Mouse (Mus musculus) heart, embryonic 12.5 days (tissue): ENCODE data around the gene Os9. TPM values are rescaled to one million over a fixed set of nuclear protein-coding genes. Genes with fewer than 3 reads are reported as not detected.
"Not testable (repeated sequence)": the region's sequence is repeated elsewhere in the genome, so short reads cannot be mapped to it uniquely, and the experiment has no call there.

Source experiments
- ATAC-seq: fragments of 200-750 bp; cut with Nextera tagmentation; 2 replicates; pipeline ENCODE4 v1.8.0; 2017; ENCODE audit warnings: moderate TSS enrichment, moderate library complexity; ENCODE audit not compliant: insufficient number of reproducible peaks, low FRiP score
- H3K27ac ChIP-seq: fragments of 300-500 bp; sonication (generic); 2 replicates; pipeline ENCODE4 v1.5.1; 2016; ENCODE audit warnings: mild to moderate bottlenecking, moderate library complexity; ENCODE audit not compliant: poor library complexity, severe bottlenecking
- H3K27me3 ChIP-seq: fragments of 300-500 bp; sonication (generic); replicated peaks from 2 replicates; pipeline ENCODE4 v1.6.1; 2016; ENCODE audit warnings: mild to moderate bottlenecking, moderate library complexity
- H3K36me3 ChIP-seq: fragments of 300-500 bp; sonication (generic); 2 replicates; pipeline ENCODE4 v1.6.1; 2016; ENCODE audit warnings: mild to moderate bottlenecking, moderate library complexity
- H3K4me1 ChIP-seq: fragments of 300-500 bp; sonication (generic); replicated peaks from 2 replicates; pipeline ENCODE4 v1.6.1; 2016; ENCODE audit warnings: mild to moderate bottlenecking
- H3K4me2 ChIP-seq: fragments of 300-500 bp; sonication (generic); 2 replicates; pipeline ENCODE4 v1.6.1; 2016; ENCODE audit warnings: mild to moderate bottlenecking, moderate library complexity
- H3K4me3 ChIP-seq: fragments of 300-500 bp; sonication (generic); 2 replicates; pipeline ENCODE4 v1.5.1; 2016; ENCODE audit warnings: mild to moderate bottlenecking
- H3K9ac ChIP-seq: fragments of 300-500 bp; sonication (generic); 2 replicates; pipeline ENCODE4 v1.6.1; 2016; ENCODE audit warnings: mild to moderate bottlenecking, moderate library complexity
- H3K9me3 ChIP-seq: fragments of 300-500 bp; sonication (generic); replicated peaks from 2 replicates; pipeline ENCODE4 v1.6.1; 2016; ENCODE audit warnings: mild to moderate bottlenecking, moderate library complexity
- WGBS: fragments of 180-500 bp; shearing (Covaris S2); methylation state at CpG from one replicate; pipeline ENCODE4 v1.1.7; 2016; 5-methylcytosine and 5-hydroxymethylcytosine counted together
- polyA plus RNA-seq: library from polyadenylated mRNA; unstranded; fragments of >200 nt; fragmentation: Nextera tagmentation; extraction: Ambion mirVana; gene quantifications from 2 replicates; pipeline ENCODE4 v1.2.1, GENCODE M21; 2016

Gene Os9
- polyA plus RNA-seq, 1 experiment from 2014 or later = 52.4 TPM

DNA sequence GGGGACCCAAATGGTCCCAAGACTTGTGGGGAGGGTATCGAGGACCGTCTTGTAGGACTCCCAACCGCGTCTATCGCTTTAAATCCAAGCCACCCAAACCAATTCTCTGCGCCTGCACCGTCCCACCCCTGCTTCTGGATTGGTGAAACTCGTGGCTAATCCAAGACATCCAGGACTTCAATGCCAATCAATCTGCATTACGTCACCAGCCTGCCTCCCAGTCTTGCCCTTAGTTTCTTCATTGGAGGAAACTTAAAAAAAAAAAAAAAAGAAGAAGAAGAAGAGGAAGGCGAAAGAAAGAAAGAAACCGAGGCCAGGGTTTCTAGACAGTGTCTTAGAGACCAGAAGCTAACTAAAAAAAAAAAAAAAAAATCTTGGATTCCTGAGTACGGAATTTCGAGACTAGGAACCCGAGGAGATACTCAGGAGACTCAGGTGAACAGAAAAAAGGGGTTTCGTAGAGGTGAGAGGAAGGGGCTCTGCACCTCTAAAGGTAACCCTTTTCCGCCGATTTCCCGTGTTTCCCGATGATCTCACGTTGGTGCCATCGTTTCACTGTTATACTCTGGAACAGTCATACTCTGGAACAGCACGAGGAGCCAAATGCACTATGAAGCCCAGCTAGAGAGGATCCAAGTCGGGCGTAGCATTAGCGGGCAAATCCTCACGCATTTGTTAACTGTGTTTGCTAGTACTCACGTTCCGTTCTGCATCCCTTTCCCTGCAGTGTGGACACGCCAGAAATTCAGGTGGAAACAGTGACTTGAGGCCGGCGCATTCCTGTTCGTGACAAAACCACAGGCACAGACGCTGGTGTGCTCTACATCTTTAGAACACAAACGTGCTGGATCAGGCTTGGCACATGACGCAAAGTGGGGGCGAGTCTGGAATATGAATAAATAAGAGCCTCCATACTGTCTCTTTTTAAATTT, 50.5 kb downstream of the Os9 start, which contains the start of gene Tspan31:
Tspan31 (minus strand) TSS at position 75 of the 932 bp plus-strand sequence.
- Histone ChIP-seq H3K27ac (peak within 1 kb of the TSS; percentile 91), H3K4me3 (peak within 1 kb of the TSS; percentile 86), H3K36me3 (peaks cover 34% of the 10 kb centered on the region), H3K9ac (peak within 1 kb of the TSS; percentile 90), H3K4me2 (peak within 1 kb of the TSS; percentile 87), H3K9me3 (no peaks in the 10 kb centered on the region), H3K4me1 (peaks cover 23% of the 10 kb centered on the region), H3K27me3 (peaks cover 8% of the 10 kb centered on the region)
- 2% methylated on average over 36 of the region's 36 CpGs for WGBS
- ATAC-seq = peak; percentile 88

DNA sequence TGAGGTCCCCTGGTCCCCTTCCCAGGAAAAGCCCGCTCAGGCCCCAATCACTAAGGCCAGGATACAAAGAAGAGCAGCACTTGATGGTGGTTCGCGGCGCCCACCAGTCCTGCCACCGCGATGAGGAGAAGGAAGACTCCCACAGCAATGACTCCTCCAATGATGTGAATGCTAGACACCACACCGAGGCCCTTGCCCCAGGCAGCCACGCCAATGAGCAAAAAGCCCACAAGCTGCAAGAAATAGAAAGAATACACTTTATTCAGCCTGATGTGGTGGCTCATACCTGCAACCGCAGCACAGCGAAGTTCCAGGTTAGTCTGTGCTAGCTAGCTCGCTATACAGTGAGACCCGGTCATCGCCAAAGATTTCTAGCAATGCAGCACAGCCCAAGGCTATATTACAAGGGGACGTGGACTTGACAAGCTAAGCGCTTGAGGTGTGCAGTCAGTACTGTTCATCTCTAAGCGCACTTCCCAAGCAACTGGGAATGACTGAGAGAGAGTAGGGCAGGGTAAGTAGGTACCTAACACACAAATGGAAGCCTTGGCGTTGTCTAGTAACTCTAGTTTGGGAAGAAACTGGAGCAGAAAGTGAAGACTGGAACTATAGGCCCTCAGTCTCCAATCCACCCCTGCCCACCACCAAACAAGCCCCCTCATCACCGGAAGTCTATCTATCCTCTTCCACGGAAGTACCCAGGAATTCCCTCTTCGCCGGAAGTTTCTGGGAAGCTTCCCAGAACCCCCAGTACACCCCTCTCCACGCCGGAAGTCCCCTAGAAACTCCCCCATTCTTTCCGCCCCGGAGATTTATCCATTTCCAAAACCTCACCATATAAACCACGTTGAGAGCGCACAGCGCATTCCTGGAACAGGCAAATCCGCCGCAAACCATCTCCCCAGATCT, 51.4 kb downstream of the Os9 start:
- ATAC-seq = peak; percentile 24; the same call in 1 of the 2 replicates
- WGBS = 6% methylated on average over 30 of the region's 30 CpGs
- H3K27ac ChIP-seq = peak overlapping the region; percentile 91

DNA sequence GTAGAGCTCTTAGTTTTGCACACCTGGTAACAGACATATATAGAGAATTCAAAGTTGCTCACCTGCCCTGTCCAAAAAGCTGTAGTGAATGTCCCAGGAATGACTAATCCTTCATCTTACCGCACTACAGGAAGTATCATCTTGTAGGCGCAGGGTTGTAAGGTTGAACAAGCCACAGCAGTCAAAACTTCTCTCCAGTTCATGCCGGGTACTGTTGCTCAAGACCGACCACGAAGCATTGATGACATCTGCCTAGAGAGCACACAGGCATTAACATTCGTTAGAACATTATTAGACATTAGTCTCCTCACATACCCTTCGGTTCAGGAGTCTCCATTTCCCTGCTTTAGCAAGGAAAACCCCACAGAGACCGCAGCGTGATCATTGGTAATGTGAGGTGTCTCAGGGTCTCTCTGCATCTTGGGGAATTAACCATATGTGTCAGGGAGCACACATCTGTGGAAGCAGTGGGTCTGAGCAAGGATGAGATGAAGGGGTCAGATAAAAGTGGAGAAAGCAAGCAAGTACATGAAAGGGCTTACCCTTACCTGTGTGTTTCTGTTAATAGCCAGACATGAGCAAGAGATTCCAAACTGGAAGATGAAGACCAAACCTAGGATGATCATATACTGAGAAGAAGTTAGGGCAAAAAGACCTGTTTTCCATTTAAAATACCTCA, 52.4 kb downstream of the Os9 start:
- Histone ChIP-seq H3K4me1 (peaks cover 33% of the 10 kb centered on the region), H3K36me3 (peaks cover 43% of the 10 kb centered on the region), H3K27ac (no peak overlapping the region), H3K4me3 (peak overlapping the region; percentile 86), H3K27me3 (no peaks in the 10 kb centered on the region), H3K4me2 (peak overlapping the region; percentile 75), H3K9ac (peak overlapping the region; percentile 90), H3K9me3 (no peaks in the 10 kb centered on the region)
- 79% methylated on average over 9 of the region's 9 CpGs for WGBS
- ATAC-seq = no peak

More for the DNA sequence above, 51.4 kb downstream of the Os9 start:
- peaks cover 33% of the 10 kb centered on the region for H3K4me1 ChIP-seq
- no peaks in the 10 kb centered on the region for H3K9me3 ChIP-seq
- H3K4me2 ChIP-seq = peak overlapping the region; percentile 75
- peaks cover 43% of the 10 kb centered on the region for H3K36me3 ChIP-seq
- peak overlapping the region; percentile 86 for H3K4me3 ChIP-seq
- H3K9ac ChIP-seq = peak overlapping the region; percentile 90
- H3K27me3 ChIP-seq = no peaks in the 10 kb centered on the region

DNA sequence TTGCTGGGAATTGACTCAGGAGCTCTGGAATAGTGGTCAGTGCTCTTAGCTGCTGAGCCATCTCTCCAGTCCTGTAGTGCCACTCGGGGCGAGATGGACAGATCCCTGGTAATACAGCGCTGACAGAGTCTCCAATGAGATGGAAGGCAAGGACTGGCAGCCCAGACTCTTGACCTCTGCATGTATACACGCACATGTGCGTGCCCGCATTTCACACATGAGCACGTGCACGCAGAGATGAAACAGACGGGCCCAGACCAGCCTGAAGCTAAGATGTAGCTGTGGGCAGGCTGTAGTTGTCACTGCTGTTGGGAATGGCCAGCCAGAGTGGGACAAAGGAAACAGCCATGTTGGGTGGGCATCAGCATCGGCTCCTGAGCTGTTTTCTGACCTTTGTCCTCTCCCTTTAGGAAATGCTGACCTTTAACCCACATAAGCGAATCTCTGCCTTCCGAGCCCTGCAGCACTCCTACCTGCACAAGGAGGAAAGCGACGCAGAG, 54.4 kb downstream of the Os9 start:
- Histone ChIP-seq H3K27ac (no peak overlapping the region), H3K4me2 (no peak overlapping the region)
- no peak for ATAC-seq

DNA sequence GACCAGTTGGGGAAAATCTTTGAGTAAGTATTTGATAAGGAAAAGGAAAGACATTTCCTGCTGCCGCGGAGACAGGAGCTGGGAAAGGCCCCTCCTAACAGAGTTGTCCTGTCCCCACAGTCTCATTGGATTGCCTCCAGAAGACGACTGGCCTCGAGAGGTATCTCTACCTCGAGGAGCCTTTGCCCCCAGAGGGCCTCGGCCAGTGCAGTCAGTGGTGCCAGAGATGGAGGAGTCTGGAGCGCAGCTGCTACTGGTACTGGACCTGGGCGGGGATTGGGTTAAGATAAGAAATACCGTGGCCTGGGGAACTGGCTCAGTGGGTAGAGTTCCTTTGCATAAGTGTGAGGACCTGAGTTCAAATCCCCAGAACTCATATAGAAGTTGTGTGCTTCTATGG, 55.0 kb downstream of the Os9 start:
- H3K27me3 ChIP-seq = peaks cover 9% of the 10 kb centered on the region
- H3K4me3 ChIP-seq = no peak overlapping the region
- no peak overlapping the region for H3K27ac ChIP-seq
- no peaks in the 10 kb centered on the region for H3K9me3 ChIP-seq
- peaks cover 43% of the 10 kb centered on the region for H3K36me3 ChIP-seq
- H3K4me2 ChIP-seq = peak overlapping the region; percentile 28
- ATAC-seq = no peak
- H3K4me1 ChIP-seq = peaks cover 29% of the 10 kb centered on the region
- H3K9ac ChIP-seq = no peak overlapping the region
- WGBS = 57% methylated on average over 9 of the region's 9 CpGs

More for the DNA sequence above, 54.4 kb downstream of the Os9 start:
- H3K27me3 ChIP-seq = peaks cover 3% of the 10 kb centered on the region
- H3K9me3 ChIP-seq = no peaks in the 10 kb centered on the region
- peaks cover 43% of the 10 kb centered on the region for H3K36me3 ChIP-seq
- 88% methylated on average over 14 of the region's 14 CpGs for WGBS
- H3K4me1 ChIP-seq = peaks cover 33% of the 10 kb centered on the region
- H3K4me3 ChIP-seq = no peak overlapping the region
- no peak overlapping the region for H3K9ac ChIP-seq

DNA sequence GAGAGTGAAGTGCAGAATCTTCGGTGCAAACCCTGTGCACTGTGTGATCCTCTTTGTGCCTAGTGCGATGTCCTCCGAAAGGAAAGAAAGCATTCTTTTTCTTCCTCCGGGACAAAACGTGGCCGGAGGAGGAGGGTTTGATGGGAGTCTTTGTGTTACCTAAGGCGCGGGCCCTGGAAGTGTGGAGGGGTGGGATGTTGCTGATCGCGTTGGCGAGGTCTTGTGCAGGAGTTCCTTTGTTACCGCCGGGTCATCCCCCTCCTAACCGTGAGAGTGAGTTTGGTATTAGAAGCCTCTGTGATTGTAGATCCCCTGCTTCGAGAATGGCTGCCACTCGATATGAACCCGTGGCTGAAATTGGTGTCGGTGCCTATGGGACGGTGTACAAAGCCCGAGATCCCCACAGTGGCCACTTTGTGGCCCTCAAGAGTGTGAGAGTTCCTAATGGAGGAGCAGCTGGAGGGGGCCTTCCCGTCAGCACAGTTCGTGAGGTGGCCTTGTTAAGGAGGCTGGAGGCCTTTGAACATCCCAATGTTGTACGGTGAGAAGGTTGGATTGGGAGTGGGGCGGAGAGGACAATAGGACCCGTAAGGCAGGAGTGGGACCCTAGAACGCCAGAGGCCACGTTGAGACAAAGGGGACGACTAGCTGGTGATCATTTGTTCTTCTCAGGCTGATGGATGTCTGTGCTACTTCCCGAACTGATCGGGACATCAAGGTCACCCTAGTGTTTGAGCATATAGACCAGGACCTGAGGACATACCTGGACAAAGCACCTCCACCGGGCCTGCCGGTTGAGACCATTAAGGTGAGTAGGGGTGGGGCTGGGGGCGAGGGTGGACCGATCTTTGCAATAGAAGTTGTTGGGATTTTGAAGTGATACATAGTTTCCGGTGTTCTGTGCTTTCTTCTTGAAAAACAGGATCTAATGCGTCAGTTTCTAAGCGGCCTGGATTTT, 56.7 kb downstream of the Os9 start:
- Histone ChIP-seq H3K36me3 (peaks cover 43% of the 10 kb centered on the region), H3K4me3 (peak overlapping the region; percentile 70), H3K4me1 (peaks cover 37% of the 10 kb centered on the region), H3K9ac (peak overlapping the region; percentile 91), H3K27ac (peak overlapping the region; percentile 78), H3K4me2 (peak overlapping the region; percentile 78), H3K9me3 (no peaks in the 10 kb centered on the region), H3K27me3 (peaks cover 25% of the 10 kb centered on the region)
- WGBS = 13% methylated on average over 37 of the region's 37 CpGs
- ATAC-seq = no peak

DNA sequence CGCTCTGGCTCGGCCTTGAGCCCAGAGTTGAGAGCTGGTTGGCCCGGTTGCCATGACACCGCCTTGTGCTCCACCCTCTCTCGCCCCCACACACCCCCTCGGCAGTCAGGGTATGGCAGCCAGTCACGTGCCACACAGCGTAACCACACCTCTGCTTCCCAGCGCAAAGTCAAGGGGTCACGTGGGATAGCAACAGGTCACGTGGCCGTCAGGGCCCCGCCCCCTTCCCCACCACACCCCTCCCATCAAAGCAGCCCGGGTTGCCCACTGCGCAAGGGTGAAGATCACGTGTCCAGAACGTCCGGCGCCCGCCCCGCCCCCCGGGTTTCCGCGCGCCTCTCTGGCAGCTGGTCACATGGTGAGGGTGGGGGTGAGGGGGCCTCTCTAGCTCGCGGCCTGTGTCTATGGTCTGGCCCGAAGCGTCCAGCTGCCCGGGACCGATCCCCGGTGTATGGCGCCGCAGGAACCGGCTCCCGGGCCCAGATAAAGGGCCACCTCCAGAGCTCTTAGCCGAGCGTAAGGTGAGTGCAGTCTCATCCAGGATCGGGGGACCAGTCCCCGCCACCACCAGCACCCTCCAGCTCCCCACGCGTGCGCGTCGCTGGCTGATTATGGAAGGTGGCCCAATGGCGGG, 57.6 kb downstream of the Os9 start, which contains the start of gene Cdk4:
Cdk4 (plus strand) TSS at position 296 of the 634 bp plus-strand sequence.
- peak within 1 kb of the TSS; percentile 91 for H3K9ac ChIP-seq
- peak within 1 kb of the TSS; percentile 78 for H3K4me2 ChIP-seq
- H3K27me3 ChIP-seq = peaks cover 33% of the 10 kb centered on the region
- H3K4me1 ChIP-seq = peaks cover 35% of the 10 kb centered on the region
- ATAC-seq = peak; percentile 95
- H3K36me3 ChIP-seq = peaks cover 38% of the 10 kb centered on the region
- H3K27ac ChIP-seq = peak within 1 kb of the TSS; percentile 78
- peak within 1 kb of the TSS; percentile 70 for H3K4me3 ChIP-seq
- WGBS = under 1% methylated on average over 45 of the region's 46 CpGs
- no peaks in the 10 kb centered on the region for H3K9me3 ChIP-seq

DNA sequence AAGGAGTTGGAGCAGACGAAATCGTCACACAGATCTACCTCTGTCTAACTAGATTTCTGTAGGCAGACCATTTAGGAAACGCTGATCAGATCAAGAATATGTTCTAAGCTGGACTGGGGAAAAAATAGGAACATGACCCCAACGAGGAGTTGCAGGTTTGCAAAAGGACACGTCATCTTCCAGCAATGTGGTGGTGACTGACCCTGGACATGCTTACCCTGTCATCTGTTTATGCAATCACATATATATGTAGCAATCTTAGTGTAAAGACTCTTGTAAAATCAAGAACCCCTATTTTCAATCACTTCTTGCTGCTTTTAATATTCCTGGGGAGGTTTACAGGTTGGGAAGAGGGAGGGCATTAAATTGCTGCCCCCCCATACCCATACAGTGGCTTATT, 58.4 kb downstream of the Os9 start:
- no peak overlapping the region for H3K4me3 ChIP-seq
- H3K9me3 ChIP-seq = no peaks in the 10 kb centered on the region
- no peak overlapping the region for H3K9ac ChIP-seq
- peaks cover 30% of the 10 kb centered on the region for H3K36me3 ChIP-seq
- no peak overlapping the region for H3K27ac ChIP-seq
- H3K27me3 ChIP-seq = peaks cover 37% of the 10 kb centered on the region
- H3K4me1 ChIP-seq = peaks cover 33% of the 10 kb centered on the region
- no peak for ATAC-seq
- WGBS = 65% methylated on average over 5 of the region's 5 CpGs
- H3K4me2 ChIP-seq = no peak overlapping the region

DNA sequence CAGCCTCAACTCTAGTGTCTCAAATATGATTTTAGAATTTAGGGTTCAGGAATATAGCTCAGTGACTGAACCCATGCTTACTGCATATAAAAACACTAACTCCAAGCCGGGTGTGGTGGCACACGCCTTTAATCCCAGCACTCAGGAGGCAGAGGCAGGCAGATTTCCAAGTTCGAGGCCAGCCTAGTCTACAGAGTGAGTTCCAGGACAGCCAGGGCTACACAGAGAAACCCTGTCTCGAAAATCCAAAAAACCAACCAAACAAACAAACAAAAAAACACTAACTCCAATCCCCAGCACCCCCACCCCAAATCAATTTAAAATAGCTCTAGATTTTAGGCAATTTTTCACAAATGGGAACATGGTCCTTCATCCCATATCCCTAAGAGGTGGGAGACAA, 58.8 kb downstream of the Os9 start:
- H3K36me3 ChIP-seq = peaks cover 28% of the 10 kb centered on the region
- H3K4me2 ChIP-seq, H3K27ac ChIP-seq, H3K9ac ChIP-seq, H3K9me3 ChIP-seq, H3K4me3 ChIP-seq, ATAC-seq: not testable (repeated sequence)
- WGBS = 72% methylated on average over 4 of the region's 4 CpGs
- peaks cover 41% of the 10 kb centered on the region for H3K27me3 ChIP-seq
- peaks cover 33% of the 10 kb centered on the region for H3K4me1 ChIP-seq
